Mouse (Mus musculus) embryonic facial prominence, embryonic 12.5 days (tissue): ENCODE measurements around the gene Zfp609. TPM values are rescaled to one million over a fixed set of nuclear protein-coding genes. Genes with fewer than 3 reads are reported as not detected.

Experiments used
- ATAC-seq: fragments of 200-750 bp; cut with Nextera tagmentation; 2 replicates; pipeline ENCODE4 v1.8.0; 2017; ENCODE audit not compliant: insufficient number of reproducible peaks, insufficient read depth, low FRiP score, low TSS enrichment
- H3K27ac ChIP-seq: fragments of 300-500 bp; sonication (generic); 2 replicates; pipeline ENCODE4 v1.5.1; 2016; ENCODE audit warnings: mild to moderate bottlenecking
- H3K27me3 ChIP-seq: fragments of 300-500 bp; sonication (generic); 2 replicates; pipeline ENCODE4 v1.6.1; 2016; ENCODE audit warnings: mild to moderate bottlenecking, moderate library complexity
- H3K36me3 ChIP-seq: fragments of 300-500 bp; sonication (generic); 2 replicates; pipeline ENCODE4 v1.6.1; 2016; ENCODE audit warnings: mild to moderate bottlenecking
- H3K4me1 ChIP-seq: fragments of 300-500 bp; sonication (generic); 2 replicates; pipeline ENCODE4 v1.6.1; 2016
- H3K4me2 ChIP-seq: fragments of 300-500 bp; sonication (generic); replicated peaks from 2 replicates; pipeline ENCODE4 v1.6.1; 2016; ENCODE audit warnings: mild to moderate bottlenecking, moderate library complexity
- H3K4me3 ChIP-seq: fragments of 300-500 bp; sonication (generic); 2 replicates; pipeline ENCODE4 v1.5.1; 2016; ENCODE audit warnings: mild to moderate bottlenecking
- H3K9ac ChIP-seq: fragments of 300-500 bp; sonication (generic); 2 replicates; pipeline ENCODE4 v1.6.1; 2016; ENCODE audit warnings: mild to moderate bottlenecking, moderate library complexity
- H3K9me3 ChIP-seq: fragments of 300-500 bp; sonication (generic); 2 replicates; pipeline ENCODE4 v1.6.1; 2016; ENCODE audit warnings: mild to moderate bottlenecking, moderate library complexity
- polyA plus RNA-seq: library from polyadenylated mRNA; unstranded; fragments of >200 nt; fragmentation: Nextera tagmentation; extraction: Ambion mirVana; gene quantifications from 2 replicates; pipeline ENCODE4 v1.2.1, GENCODE M21; 2016

Zfp609 gene
- polyA plus RNA-seq, 1 experiment from 2014 or later: 9.3 TPM

- Histone ChIP-seq H3K4me1 (peaks cover 15% of the 10 kb centered on the region; the same call in 1 of the 2 replicates), H3K4me3 (no peak overlapping the region), H3K27me3 (no peaks in the 10 kb centered on the region), H3K9me3 (no peaks in the 10 kb centered on the region), H3K27ac (no peak overlapping the region), H3K36me3 (no peaks in the 10 kb centered on the region), H3K9ac (no peak overlapping the region), H3K4me2 (no peak overlapping the region)
- ATAC-seq: no peak
Measured at GRCm38 (mm10) chr9:65642546-65642945, 184.8 kb downstream of the Zfp609 start.

Other genes starting within 250 kb of the Zfp609 start
- gene Plekho2, start 247.5 kb downstream of the Zfp609 start, polyA plus RNA-seq: 14.6 TPM in 2 replicates
- gene Pif1, start 240.4 kb downstream of the Zfp609 start, polyA plus RNA-seq: 21.8 and 24.5 TPM in 2 replicates
- 16.7 and 18.7 TPM in 2 replicates for gene Rbpms2, start 197.9 kb downstream of the Zfp609 start, polyA plus RNA-seq
- 299 TPM in 2 replicates for gene Oaz2, start 159.6 kb downstream of the Zfp609 start, polyA plus RNA-seq
- 211 and 227 TPM in 2 replicates for gene Pclaf, start 62.7 kb upstream of the Zfp609 start, polyA plus RNA-seq
- gene Trip4, start 81.2 kb upstream of the Zfp609 start, polyA plus RNA-seq: 40.9 and 41.5 TPM in 2 replicates
- 19.3 and 21.0 TPM in 2 replicates for gene Csnk1g1, start 81.4 kb upstream of the Zfp609 start, polyA plus RNA-seq
- gene Ppib, start 232.7 kb upstream of the Zfp609 start, polyA plus RNA-seq: 523 and 525 TPM in 2 replicates
- 6.2 and 7.7 TPM in 2 replicates for gene Snx22, start 242.2 kb upstream of the Zfp609 start, polyA plus RNA-seq